ENCODE assay signal across 12 mouse cellular contexts in genomic region chr5:137358382-137358781, GRCm38 (mm10). TPM values are rescaled to one million over a fixed set of nuclear protein-coding genes. Genes with fewer than 3 reads are reported as not detected.
DNase-seq lines count a peak whose midpoint lies in the region; TF ChIP-seq lines count a peak whose summit lies in the region.
"Had no signal": no experiment of that assay in that cellular context is flagged by ENCODE, and none has a peak within 500 bp of the region (broad histone marks: within the 10 kb centered on the region; RNA-seq: fewer than 3 reads in every experiment).

No protein-coding gene starts in this region.

- no peak overlapping the region for H3K4me3 ChIP-seq in layer of hippocampus, adult 2 months
- H3K4me3 ChIP-seq: heart, embryonic 10.5 days; hindbrain, embryonic 10.5 days; intestine, embryonic 15.5 days; neural tube, embryonic 13.5 days had no signal

- no peak overlapping the region for H3K27ac ChIP-seq in layer of hippocampus, adult 2 months
- H3K27ac ChIP-seq: heart, embryonic 10.5 days; hindbrain, embryonic 10.5 days; intestine, embryonic 15.5 days; neural tube, embryonic 13.5 days had no signal

- peak; percentile 52 for TF ChIP-seq CTCF in layer of hippocampus, adult 2 months (conservative IDR thresholded peaks at IDR 0.05)

- no peak for DNase-seq in layer of hippocampus, adult 2 months (ENCODE audit: low spot score in 2 of 2)
- no peak for DNase-seq in layer of hippocampus, adult 8-10 months (ENCODE audit: low spot score in 2 of 2)
- peak; percentile 30 for DNase-seq in thymus, postnatal 25 days
- DNase-seq in thymus, postnatal 36 days = no peak
- peak; percentile 63 for DNase-seq in embryo, embryonic 10 days (ENCODE audit: low spot score)
- DNase-seq in spleen, adult 12 weeks (ENCODE audit: low spot score) = no peak
- DNase-seq in left cerebral cortex, adult 9 months (ENCODE audit: low spot score in 2 of 2) = no peak
- DNase-seq: cerebellum, adult 8-10 months had no signal

RNA-seq across cellular contexts. Expression of gene Ephb4, which starts 8.5 kb away (rescaled TPM):
- 1 to 10 TPM; 5.6 to 5.7 TPM for total RNA-seq in layer of hippocampus, adult 2 months (2021)
- total RNA-seq in layer of hippocampus, adult 8-10 months (2022) = 1 to 10 TPM; 5.6 to 7.2 (median 5.9) TPM

RNA-seq across cellular contexts. Expression of gene Slc12a9, which starts 25.0 kb away (rescaled TPM):
- total RNA-seq in layer of hippocampus, adult 2 months (2021) = 10 to 100 TPM; 27.9 to 28.4 TPM
- 10 to 100 TPM; 25.6 to 37.8 (median 32.0) TPM for total RNA-seq in layer of hippocampus, adult 8-10 months (2022)

RNA-seq across cellular contexts. Expression of gene Trip6, which starts 44.2 kb away (rescaled TPM):
- 1 to 10 TPM; 4.8 to 7.3 TPM for total RNA-seq in layer of hippocampus, adult 2 months (2021)
- 1 to 10 TPM; 6.1 to 8.0 (median 6.7) TPM for total RNA-seq in layer of hippocampus, adult 8-10 months (2022)

RNA-seq across cellular contexts. Expression of gene Srrt, which starts 50.9 kb away (rescaled TPM):
- total RNA-seq in layer of hippocampus, adult 2 months (2021) = 100 to 1,000 TPM; 223 to 232 TPM
- 100 to 1,000 TPM; 220 to 278 (median 242) TPM for total RNA-seq in layer of hippocampus, adult 8-10 months (2022)

Comparison
In these comparisons a context has a peak if more than half of its experiments do, and no peak if none do; other contexts are left out.
1. DNase-seq: peak in thymus, postnatal 25 days (single experiment) and embryo, embryonic 10 days (single experiment); none in layer of hippocampus, adult 2 months (0 of 2), layer of hippocampus, adult 8-10 months (0 of 2), thymus, postnatal 36 days (0 of 2), spleen, adult 12 weeks (single experiment) and left cerebral cortex, adult 9 months (0 of 2).